Mouse (Mus musculus): ENCODE results near the gene Golga7b. TPM values are rescaled to one million over a fixed set of nuclear protein-coding genes. Genes with fewer than 3 reads are reported as not detected.

Golga7b gene
- polyA plus RNA-seq, 1 experiment from 2014 or later: 0.11 TPM

GRCm38 (mm10) chr19:42305746-42306145, 58.4 kb downstream of the Golga7b start:
- H3K9me3 ChIP-seq (ENCODE audit: control insufficient read depth, low read length): no peaks in the 10 kb centered on the region
- WGBS: 41% methylated on average over 8 of the region's 8 CpGs
- H3K27me3 ChIP-seq (ENCODE audit: control insufficient read depth, insufficient read depth, low read depth, low read length): no peaks in the 10 kb centered on the region
- no peak overlapping the region for H3K27ac ChIP-seq (ENCODE audit: low read length)
- H3K9ac ChIP-seq (ENCODE audit: low read length): no peak overlapping the region
- H3K4me2 ChIP-seq (ENCODE audit: low read depth, low read length): no peak overlapping the region
- H3K36me3 ChIP-seq (ENCODE audit: control insufficient read depth, insufficient read depth, low read length): no peaks in the 10 kb centered on the region
- H3K4me1 ChIP-seq (replicated peaks; ENCODE audit: control insufficient read depth, insufficient read depth, low read length): peaks cover 3% of the 10 kb centered on the region; the same call in 1 of the 2 replicates
- ATAC-seq (ENCODE audit: low read depth): no peak
- no peak overlapping the region for H3K4me3 ChIP-seq (ENCODE audit: low read length)

- no peaks in the 10 kb centered on the region for H3K27me3 ChIP-seq (ENCODE audit: control insufficient read depth, insufficient read depth, low read depth, low read length)
- H3K4me1 ChIP-seq (replicated peaks; ENCODE audit: control insufficient read depth, insufficient read depth, low read length): peaks cover 3% of the 10 kb centered on the region; the same call in 1 of the 2 replicates
- H3K27ac ChIP-seq (ENCODE audit: low read length): no peak overlapping the region
- no peak overlapping the region for H3K4me2 ChIP-seq (ENCODE audit: low read depth, low read length)
- no peak overlapping the region for H3K9ac ChIP-seq (ENCODE audit: low read length)
- no peak for ATAC-seq (ENCODE audit: low read depth)
- no peaks in the 10 kb centered on the region for H3K9me3 ChIP-seq (ENCODE audit: control insufficient read depth, low read length)
- H3K36me3 ChIP-seq (ENCODE audit: control insufficient read depth, insufficient read depth, low read length): no peaks in the 10 kb centered on the region
- H3K4me3 ChIP-seq (ENCODE audit: low read length): no peak overlapping the region
- 30% methylated on average over 7 of the region's 7 CpGs for WGBS
Observed at GRCm38 (mm10) chr19:42306202-42306601, 58.8 kb downstream of the Golga7b start.

- no peaks in the 10 kb centered on the region for H3K36me3 ChIP-seq (ENCODE audit: control insufficient read depth, insufficient read depth, low read length)
- no peaks in the 10 kb centered on the region for H3K9me3 ChIP-seq (ENCODE audit: control insufficient read depth, low read length)
- no peak overlapping the region for H3K4me2 ChIP-seq (ENCODE audit: low read depth, low read length)
- no peaks in the 10 kb centered on the region for H3K27me3 ChIP-seq (ENCODE audit: control insufficient read depth, insufficient read depth, low read depth, low read length)
- 2% methylated on average over 8 of the region's 8 CpGs for WGBS
- no peak overlapping the region for H3K27ac ChIP-seq (ENCODE audit: low read length)
- no peak overlapping the region for H3K9ac ChIP-seq (ENCODE audit: low read length)
- H3K4me1 ChIP-seq (replicated peaks; ENCODE audit: control insufficient read depth, insufficient read depth, low read length): peaks cover 3% of the 10 kb centered on the region; the same call in 1 of the 2 replicates
- H3K4me3 ChIP-seq (ENCODE audit: low read length): no peak overlapping the region
- no peak for ATAC-seq (ENCODE audit: low read depth)
Observed at GRCm38 (mm10) chr19:42307019-42307418, 59.6 kb downstream of the Golga7b start.

GRCm38 (mm10) chr19:42308931-42309330, 61.6 kb downstream of the Golga7b start:
- no peaks in the 10 kb centered on the region for H3K27me3 ChIP-seq (ENCODE audit: control insufficient read depth, insufficient read depth, low read depth, low read length)
- 77% methylated on average over 12 of the region's 12 CpGs for WGBS
- no peak for ATAC-seq (ENCODE audit: low read depth)
- no peak overlapping the region for H3K4me2 ChIP-seq (ENCODE audit: low read depth, low read length)
- H3K4me3 ChIP-seq (ENCODE audit: low read length): no peak overlapping the region
- H3K27ac ChIP-seq (ENCODE audit: low read length): no peak overlapping the region
- peaks cover 3% of the 10 kb centered on the region; the same call in 1 of the 2 replicates for H3K4me1 ChIP-seq (replicated peaks; ENCODE audit: control insufficient read depth, insufficient read depth, low read length)
- H3K9ac ChIP-seq (ENCODE audit: low read length): no peak overlapping the region
- H3K36me3 ChIP-seq (ENCODE audit: control insufficient read depth, insufficient read depth, low read length): no peaks in the 10 kb centered on the region
- no peaks in the 10 kb centered on the region for H3K9me3 ChIP-seq (ENCODE audit: control insufficient read depth, low read length)

GRCm38 (mm10) chr19:42311332-42311731, 64.0 kb downstream of the Golga7b start:
- no peak overlapping the region for H3K27ac ChIP-seq (ENCODE audit: low read length)
- no peak overlapping the region for H3K9ac ChIP-seq (ENCODE audit: low read length)
- peaks cover 6% of the 10 kb centered on the region for H3K4me1 ChIP-seq (replicated peaks; ENCODE audit: control insufficient read depth, insufficient read depth, low read length)
- no peaks in the 10 kb centered on the region for H3K36me3 ChIP-seq (ENCODE audit: control insufficient read depth, insufficient read depth, low read length)
- no peak for ATAC-seq (ENCODE audit: low read depth)
- no peak overlapping the region for H3K4me2 ChIP-seq (ENCODE audit: low read depth, low read length)
- H3K27me3 ChIP-seq (ENCODE audit: control insufficient read depth, insufficient read depth, low read depth, low read length): no peaks in the 10 kb centered on the region
- no peaks in the 10 kb centered on the region for H3K9me3 ChIP-seq (ENCODE audit: control insufficient read depth, low read length)
- WGBS: 22% methylated on average over 2 of the region's 2 CpGs
- H3K4me3 ChIP-seq (ENCODE audit: low read length): no peak overlapping the region

GRCm38 (mm10) chr19:42312191-42312590, 64.8 kb downstream of the Golga7b start:
- 76% methylated on average over 3 of the region's 3 CpGs for WGBS
- no peak overlapping the region for H3K4me3 ChIP-seq (ENCODE audit: low read length)

GRCm38 (mm10) chr19:42315070-42315679, 67.8 kb downstream of the Golga7b start:
- WGBS: 56% methylated on average over 6 of the region's 6 CpGs
- peaks cover 10% of the 10 kb centered on the region; the same call in 1 of the 2 replicates for H3K4me1 ChIP-seq (replicated peaks; ENCODE audit: control insufficient read depth, insufficient read depth, low read length)

More at GRCm38 (mm10) chr19:42312191-42312590, 64.8 kb downstream of the Golga7b start:
- Histone ChIP-seq H3K9ac (ENCODE audit: low read length) (no peak overlapping the region), H3K4me1 (replicated peaks; ENCODE audit: control insufficient read depth, insufficient read depth, low read length) (peaks cover 10% of the 10 kb centered on the region; the same call in 1 of the 2 replicates), H3K36me3 (ENCODE audit: control insufficient read depth, insufficient read depth, low read length) (no peaks in the 10 kb centered on the region), H3K4me2 (ENCODE audit: low read depth, low read length) (no peak overlapping the region), H3K27ac (ENCODE audit: low read length) (no peak overlapping the region), H3K27me3 (ENCODE audit: control insufficient read depth, insufficient read depth, low read depth, low read length) (no peaks in the 10 kb centered on the region), H3K9me3 (ENCODE audit: control insufficient read depth, low read length) (no peaks in the 10 kb centered on the region)
- ATAC-seq (ENCODE audit: low read depth): no peak

GRCm38 (mm10) chr19:42315914-42316313, 68.5 kb downstream of the Golga7b start:
- Histone ChIP-seq H3K4me3 (ENCODE audit: low read length) (no peak overlapping the region), H3K9me3 (ENCODE audit: control insufficient read depth, low read length) (no peaks in the 10 kb centered on the region), H3K9ac (ENCODE audit: low read length) (no peak overlapping the region), H3K27me3 (ENCODE audit: control insufficient read depth, insufficient read depth, low read depth, low read length) (peaks cover 2% of the 10 kb centered on the region; the same call in 1 of the 2 replicates), H3K36me3 (ENCODE audit: control insufficient read depth, insufficient read depth, low read length) (no peaks in the 10 kb centered on the region), H3K4me2 (ENCODE audit: low read depth, low read length) (no peak overlapping the region), H3K27ac (ENCODE audit: low read length) (no peak overlapping the region), H3K4me1 (replicated peaks; ENCODE audit: control insufficient read depth, insufficient read depth, low read length) (peaks cover 10% of the 10 kb centered on the region; the same call in 1 of the 2 replicates)
- peak; percentile 64 for ATAC-seq (ENCODE audit: low read depth)
- WGBS: 6% methylated on average over 1 of the region's 1 CpGs

More at GRCm38 (mm10) chr19:42315070-42315679, 67.8 kb downstream of the Golga7b start:
- Histone ChIP-seq H3K4me2 (ENCODE audit: low read depth, low read length) (no peak overlapping the region), H3K27me3 (ENCODE audit: control insufficient read depth, insufficient read depth, low read depth, low read length) (peaks cover 2% of the 10 kb centered on the region; the same call in 1 of the 2 replicates), H3K9ac (ENCODE audit: low read length) (no peak overlapping the region), H3K27ac (ENCODE audit: low read length) (no peak overlapping the region), H3K36me3 (ENCODE audit: control insufficient read depth, insufficient read depth, low read length) (no peaks in the 10 kb centered on the region), H3K4me3 (ENCODE audit: low read length) (no peak overlapping the region), H3K9me3 (ENCODE audit: control insufficient read depth, low read length) (no peaks in the 10 kb centered on the region)
- ATAC-seq (ENCODE audit: low read depth): no peak

GRCm38 (mm10) chr19:42316525-42316924, 69.2 kb downstream of the Golga7b start:
- no peak overlapping the region for H3K27ac ChIP-seq (ENCODE audit: low read length)
- H3K9ac ChIP-seq (ENCODE audit: low read length): no peak overlapping the region
- H3K9me3 ChIP-seq (ENCODE audit: control insufficient read depth, low read length): no peaks in the 10 kb centered on the region
- 72% methylated on average over 2 of the region's 2 CpGs for WGBS
- H3K27me3 ChIP-seq (ENCODE audit: control insufficient read depth, insufficient read depth, low read depth, low read length): peaks cover 2% of the 10 kb centered on the region; the same call in 1 of the 2 replicates
- ATAC-seq (ENCODE audit: low read depth): peak; percentile 57
- no peaks in the 10 kb centered on the region for H3K36me3 ChIP-seq (ENCODE audit: control insufficient read depth, insufficient read depth, low read length)
- peaks cover 10% of the 10 kb centered on the region; the same call in 1 of the 2 replicates for H3K4me1 ChIP-seq (replicated peaks; ENCODE audit: control insufficient read depth, insufficient read depth, low read length)
- no peak overlapping the region for H3K4me2 ChIP-seq (ENCODE audit: low read depth, low read length)
- H3K4me3 ChIP-seq (ENCODE audit: low read length): no peak overlapping the region
